Mouse (Mus musculus) heart, embryonic 12.5 days (tissue): ENCODE results near the gene Slc35a2. TPM values are rescaled to one million over a fixed set of nuclear protein-coding genes. Genes with fewer than 3 reads are reported as not detected.
A peak's percentile ranks its signal among the peaks of the same experiment; 100 is the strongest.

Source experiments
- ATAC-seq: fragments of 200-750 bp; cut with Nextera tagmentation; 2 replicates; pipeline ENCODE4 v1.8.0; 2017; ENCODE audit warnings: moderate TSS enrichment, moderate library complexity; ENCODE audit not compliant: insufficient number of reproducible peaks, low FRiP score
- H3K27ac ChIP-seq: fragments of 300-500 bp; sonication (generic); 2 replicates; pipeline ENCODE4 v1.5.1; 2016; ENCODE audit warnings: mild to moderate bottlenecking, moderate library complexity; ENCODE audit not compliant: poor library complexity, severe bottlenecking
- H3K27me3 ChIP-seq: fragments of 300-500 bp; sonication (generic); replicated peaks from 2 replicates; pipeline ENCODE4 v1.6.1; 2016; ENCODE audit warnings: mild to moderate bottlenecking, moderate library complexity
- H3K36me3 ChIP-seq: fragments of 300-500 bp; sonication (generic); 2 replicates; pipeline ENCODE4 v1.6.1; 2016; ENCODE audit warnings: mild to moderate bottlenecking, moderate library complexity
- H3K4me1 ChIP-seq: fragments of 300-500 bp; sonication (generic); replicated peaks from 2 replicates; pipeline ENCODE4 v1.6.1; 2016; ENCODE audit warnings: mild to moderate bottlenecking
- H3K4me2 ChIP-seq: fragments of 300-500 bp; sonication (generic); 2 replicates; pipeline ENCODE4 v1.6.1; 2016; ENCODE audit warnings: mild to moderate bottlenecking, moderate library complexity
- H3K4me3 ChIP-seq: fragments of 300-500 bp; sonication (generic); 2 replicates; pipeline ENCODE4 v1.5.1; 2016; ENCODE audit warnings: mild to moderate bottlenecking
- H3K9ac ChIP-seq: fragments of 300-500 bp; sonication (generic); 2 replicates; pipeline ENCODE4 v1.6.1; 2016; ENCODE audit warnings: mild to moderate bottlenecking, moderate library complexity
- H3K9me3 ChIP-seq: fragments of 300-500 bp; sonication (generic); replicated peaks from 2 replicates; pipeline ENCODE4 v1.6.1; 2016; ENCODE audit warnings: mild to moderate bottlenecking, moderate library complexity
- WGBS: fragments of 180-500 bp; shearing (Covaris S2); methylation state at CpG from one replicate; pipeline ENCODE4 v1.1.7; 2016; 5-methylcytosine and 5-hydroxymethylcytosine counted together
- polyA plus RNA-seq: library from polyadenylated mRNA; unstranded; fragments of >200 nt; fragmentation: Nextera tagmentation; extraction: Ambion mirVana; gene quantifications from 2 replicates; pipeline ENCODE4 v1.2.1, GENCODE M21; 2016

Gene Slc35a2
- polyA plus RNA-seq, 1 experiment from 2014 or later, result 25.9 TPM

- Histone ChIP-seq H3K27me3 (no peaks in the 10 kb centered on the region), H3K9ac (no peak overlapping the region)
Observed at GRCm38 (mm10) chrX:7865343-7865742, 18.5 kb upstream of the Slc35a2 start.

DNA sequence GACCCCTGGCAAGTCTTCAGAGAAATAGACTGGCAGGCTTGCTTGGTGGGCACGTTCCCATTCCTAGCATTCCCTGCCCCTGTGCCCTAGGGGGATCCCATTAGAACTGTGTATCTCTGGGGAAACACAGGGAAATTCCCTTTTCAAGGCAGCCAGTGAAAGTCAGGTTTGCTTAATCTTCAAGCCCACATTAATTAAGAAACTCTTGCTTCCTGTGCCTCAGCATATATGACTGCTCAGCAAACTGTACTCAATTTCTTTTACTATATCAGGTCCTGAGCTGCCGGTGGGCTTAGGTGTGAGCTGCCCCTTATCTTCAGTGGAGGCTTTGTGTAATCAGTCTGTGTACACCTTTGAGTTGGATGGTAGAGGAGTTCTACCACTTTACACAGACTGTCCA, 18.0 kb upstream of the Slc35a2 start:
- WGBS, result 58% methylated on average over 2 of the region's 2 CpGs
- H3K27me3 ChIP-seq, result no peaks in the 10 kb centered on the region
- peaks cover 18% of the 10 kb centered on the region for H3K36me3 ChIP-seq
- no peaks in the 10 kb centered on the region for H3K9me3 ChIP-seq
- no peak overlapping the region for H3K4me3 ChIP-seq
- H3K27ac ChIP-seq, result no peak overlapping the region
- no peaks in the 10 kb centered on the region for H3K4me1 ChIP-seq
- H3K9ac ChIP-seq, result no peak overlapping the region
- H3K4me2 ChIP-seq, result no peak overlapping the region
- ATAC-seq, result no peak

More at GRCm38 (mm10) chrX:7865343-7865742, 18.5 kb upstream of the Slc35a2 start:
- H3K4me1 ChIP-seq, result no peaks in the 10 kb centered on the region
- no peaks in the 10 kb centered on the region for H3K9me3 ChIP-seq
- H3K36me3 ChIP-seq, result peaks cover 18% of the 10 kb centered on the region
- H3K4me2 ChIP-seq, result no peak overlapping the region
- H3K4me3 ChIP-seq, result no peak overlapping the region
- H3K27ac ChIP-seq, result no peak overlapping the region
- no peak for ATAC-seq
- 64% methylated on average over 2 of the region's 2 CpGs for WGBS

- H3K4me3 ChIP-seq, result no peak overlapping the region
- H3K27me3 ChIP-seq, result no peaks in the 10 kb centered on the region
- H3K9ac ChIP-seq, result no peak overlapping the region
- H3K4me1 ChIP-seq, result no peaks in the 10 kb centered on the region
- no peak for ATAC-seq
- H3K36me3 ChIP-seq, result peaks cover 19% of the 10 kb centered on the region
- H3K9me3 ChIP-seq, result no peaks in the 10 kb centered on the region
- H3K4me2 ChIP-seq, result no peak overlapping the region
- WGBS, result 85% methylated on average over 1 of the region's 1 CpGs
- H3K27ac ChIP-seq, result no peak overlapping the region
Observed at GRCm38 (mm10) chrX:7867141-7867540, 16.7 kb upstream of the Slc35a2 start.

- Histone ChIP-seq H3K27ac (no peak overlapping the region), H3K27me3 (no peaks in the 10 kb centered on the region), H3K9me3 (no peaks in the 10 kb centered on the region), H3K36me3 (peaks cover 27% of the 10 kb centered on the region), H3K4me3 (no peak overlapping the region), H3K4me2 (no peak overlapping the region), H3K9ac (no peak overlapping the region), H3K4me1 (no peaks in the 10 kb centered on the region)
- no peak for ATAC-seq
- WGBS, result 45% methylated on average over 2 of the region's 2 CpGs
Observed at GRCm38 (mm10) chrX:7868506-7868905, 15.3 kb upstream of the Slc35a2 start.

DNA sequence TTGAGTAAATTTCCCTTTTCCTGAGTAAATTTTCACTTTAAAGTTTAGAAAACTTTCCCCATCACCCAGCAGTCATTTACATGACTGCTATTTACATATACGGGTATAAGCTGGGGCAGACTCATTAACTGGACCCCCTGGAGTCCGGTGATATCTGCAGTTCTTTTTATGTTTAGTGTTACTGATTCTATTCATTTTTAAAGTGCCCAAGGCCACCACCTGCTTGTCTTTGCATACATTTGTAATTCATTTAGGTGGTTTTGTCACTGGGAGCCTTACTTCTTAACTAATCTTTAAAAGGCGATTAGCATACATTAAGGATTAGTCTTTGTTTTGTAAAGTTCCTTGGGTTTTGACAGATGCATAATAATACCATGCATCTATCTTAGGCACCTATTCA, 14.0 kb upstream of the Slc35a2 start:
- no peak overlapping the region for H3K4me2 ChIP-seq
- peaks cover 35% of the 10 kb centered on the region for H3K36me3 ChIP-seq
- no peak overlapping the region for H3K27ac ChIP-seq
- no peaks in the 10 kb centered on the region for H3K4me1 ChIP-seq
- WGBS, result 53% methylated on average over 3 of the region's 3 CpGs
- no peak overlapping the region for H3K9ac ChIP-seq
- no peaks in the 10 kb centered on the region for H3K27me3 ChIP-seq
- H3K9me3 ChIP-seq, result no peaks in the 10 kb centered on the region
- no peak for ATAC-seq
- H3K4me3 ChIP-seq, result no peak overlapping the region

- peaks cover 16% of the 10 kb centered on the region for H3K36me3 ChIP-seq
- no peak within 1 kb of the TSS for H3K27ac ChIP-seq
- peaks cover 7% of the 10 kb centered on the region; the same call in 1 of the 2 replicates for H3K4me1 ChIP-seq
- ATAC-seq, result peak; percentile 88
- H3K4me3 ChIP-seq, result peak within 1 kb of the TSS; percentile 52
- H3K9ac ChIP-seq, result peak within 1 kb of the TSS; percentile 73
- H3K4me2 ChIP-seq, result peak within 1 kb of the TSS; percentile 91
- no peaks in the 10 kb centered on the region for H3K9me3 ChIP-seq
- 0 out of 2 replicates have a peak, but pooled peaks cover 6% of the 10 kb centered on the region for H3K27me3 ChIP-seq
- 19% methylated on average over 38 of the region's 38 CpGs for WGBS
Observed at GRCm38 (mm10) chrX:7878007-7878419, 5.8 kb upstream of the Slc35a2 start, which contains the start of gene Pim2. TSS of gene Pim2 (plus strand) at chrX:7878262.

DNA sequence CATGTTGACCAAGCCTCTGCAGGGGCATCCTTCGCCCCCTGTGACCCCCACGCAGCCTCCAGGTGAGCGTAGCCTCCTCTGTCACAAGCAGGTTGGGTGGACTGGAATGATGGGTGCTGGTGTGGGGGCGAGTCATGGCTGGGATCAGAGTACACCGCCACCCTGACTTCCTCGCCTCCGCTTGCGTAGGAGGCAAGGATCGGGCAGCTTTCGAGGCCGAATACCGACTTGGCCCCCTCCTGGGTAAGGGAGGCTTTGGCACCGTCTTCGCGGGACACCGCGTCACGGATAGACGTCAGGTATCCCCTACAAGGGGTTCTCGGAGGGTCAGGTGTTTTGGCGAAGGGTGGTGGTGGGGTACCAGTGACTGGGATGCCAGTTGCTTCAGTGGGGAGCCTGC, 5.3 kb upstream of the Slc35a2 start:
- 0 out of 2 replicates have a peak, but pooled peaks have one; percentile 13 for ATAC-seq
- H3K9ac ChIP-seq, result peak overlapping the region; percentile 73
- no peak overlapping the region for H3K27ac ChIP-seq
- H3K9me3 ChIP-seq, result no peaks in the 10 kb centered on the region
- H3K4me3 ChIP-seq, result peak overlapping the region; percentile 52
- H3K36me3 ChIP-seq, result peaks cover 14% of the 10 kb centered on the region
- 0 out of 2 replicates have a peak, but pooled peaks cover 6% of the 10 kb centered on the region for H3K27me3 ChIP-seq
- 17% methylated on average over 21 of the region's 21 CpGs for WGBS
- H3K4me2 ChIP-seq, result peak overlapping the region; percentile 91
- peaks cover 7% of the 10 kb centered on the region; the same call in 1 of the 2 replicates for H3K4me1 ChIP-seq

GRCm38 (mm10) chrX:7879819-7880218, 4.0 kb upstream of the Slc35a2 start:
- H3K9me3 ChIP-seq, result no peaks in the 10 kb centered on the region
- peaks cover 7% of the 10 kb centered on the region; the same call in 1 of the 2 replicates for H3K4me1 ChIP-seq
- H3K36me3 ChIP-seq, result peaks cover 6% of the 10 kb centered on the region
- H3K27me3 ChIP-seq, result 0 out of 2 replicates have a peak, but pooled peaks cover 6% of the 10 kb centered on the region
- H3K4me3 ChIP-seq, result peak overlapping the region; percentile 20; the same call in 1 of the 2 replicates
- no peak overlapping the region for H3K9ac ChIP-seq
- no peak overlapping the region for H3K27ac ChIP-seq
- WGBS, result 9% methylated on average over 11 of the region's 11 CpGs
- 0 out of 2 replicates have a peak, but pooled peaks have one; percentile 13 for ATAC-seq
- H3K4me2 ChIP-seq, result peak overlapping the region; percentile 56

DNA sequence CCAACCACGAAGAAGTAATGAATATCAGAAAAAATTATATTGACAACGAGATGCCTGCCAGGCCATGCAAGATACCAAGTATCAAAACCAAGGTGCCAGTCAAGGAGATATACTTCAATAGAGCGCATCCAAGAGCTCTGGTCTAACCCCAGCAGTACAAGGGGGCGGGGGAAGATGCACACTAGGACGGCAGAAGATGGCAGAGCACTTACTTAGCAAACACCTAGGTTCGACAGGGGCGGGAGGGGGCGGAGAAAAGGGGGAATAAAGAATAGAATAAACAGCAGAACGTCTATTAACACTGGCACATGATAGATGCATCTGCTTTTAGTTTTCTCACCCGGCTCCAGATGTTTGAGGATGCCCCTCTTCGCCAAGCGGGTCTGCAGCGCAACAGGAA, 14.4 kb downstream of the Slc35a2 start:
- Histone ChIP-seq H3K9ac (peak overlapping the region; percentile 68), H3K27ac (no peak overlapping the region), H3K4me1 (peaks cover 5% of the 10 kb centered on the region; the same call in 1 of the 2 replicates), H3K4me3 (peak overlapping the region; percentile 70), H3K36me3 (peaks cover 25% of the 10 kb centered on the region), H3K4me2 (peak overlapping the region; percentile 75), H3K27me3 (no peaks in the 10 kb centered on the region), H3K9me3 (no peaks in the 10 kb centered on the region)
- no peak for ATAC-seq
- 30% methylated on average over 13 of the region's 13 CpGs for WGBS

DNA sequence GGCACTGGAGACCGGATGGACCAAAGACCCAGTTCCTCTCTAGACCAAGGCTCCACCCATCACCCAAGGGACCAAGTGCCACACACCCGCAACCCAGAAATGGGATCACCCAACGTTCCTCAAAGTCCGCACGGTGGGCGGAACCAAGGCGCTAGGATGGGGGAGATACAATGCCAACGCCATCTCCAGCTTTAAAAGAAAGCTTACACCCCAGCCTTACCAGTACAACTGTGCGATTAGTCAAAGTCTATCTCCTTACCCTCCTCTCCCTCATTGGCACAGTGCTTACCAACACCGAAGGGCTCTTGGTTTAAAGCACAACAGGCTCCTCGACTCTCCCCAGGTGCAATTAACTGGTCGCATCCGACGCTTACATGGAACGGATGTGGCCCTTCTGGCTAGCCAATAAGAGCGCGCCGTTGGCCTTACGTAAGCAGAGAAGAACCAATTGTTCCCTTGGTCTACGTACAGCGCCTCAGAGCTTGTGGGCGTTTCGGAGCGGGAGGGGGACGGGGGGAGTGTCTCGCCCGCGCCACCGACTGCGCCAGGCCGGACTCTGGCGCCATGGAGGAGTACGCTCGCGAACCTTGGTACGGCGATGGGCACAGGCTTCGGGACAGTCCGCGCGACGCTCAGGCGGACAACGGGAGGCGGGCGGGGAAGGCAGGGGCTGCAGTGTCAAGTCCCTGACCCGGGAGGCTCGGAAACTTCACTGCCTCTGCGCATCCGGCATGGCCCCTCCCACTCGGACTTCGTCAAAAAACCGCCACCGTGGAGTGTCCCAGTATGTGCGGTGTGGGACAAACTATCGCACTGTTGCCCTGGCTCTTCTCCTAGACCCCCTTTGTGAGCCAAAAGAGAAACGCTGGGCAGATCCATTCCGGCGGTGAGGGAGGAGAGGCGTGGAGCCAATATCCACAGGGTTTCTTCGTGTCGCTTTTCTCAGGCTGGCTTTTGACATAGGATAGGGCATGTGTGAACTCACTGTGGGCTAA, 15.3 kb downstream of the Slc35a2 start, which contains the start of the genes Pqbp1 and Timm17b:
TSS of gene Pqbp1 (minus strand) at position 390 of the 995 bp plus-strand sequence.
TSS of gene Timm17b (plus strand) at position 478 of the 995 bp plus-strand sequence.
- Histone ChIP-seq H3K27ac (peak within 1 kb of the TSS; percentile 86), H3K4me1 (peaks cover 5% of the 10 kb centered on the region; the same call in 1 of the 2 replicates), H3K9ac (peak within 1 kb of the TSS; percentile 68), H3K27me3 (no peaks in the 10 kb centered on the region), H3K4me3 (peak within 1 kb of the TSS; percentile 70), H3K9me3 (no peaks in the 10 kb centered on the region), H3K4me2 (peak within 1 kb of the TSS; percentile 75), H3K36me3 (peaks cover 26% of the 10 kb centered on the region)
- WGBS, result 9% methylated on average over 58 of the region's 62 CpGs
- ATAC-seq, result peak; percentile 99

- H3K36me3 ChIP-seq, result peaks cover 21% of the 10 kb centered on the region
- no peaks in the 10 kb centered on the region for H3K4me1 ChIP-seq
- no peak overlapping the region for H3K9ac ChIP-seq
- no peak for ATAC-seq
- H3K27ac ChIP-seq, result no peak overlapping the region
- no peaks in the 10 kb centered on the region for H3K9me3 ChIP-seq
- 87% methylated on average over 5 of the region's 5 CpGs for WGBS
- no peaks in the 10 kb centered on the region for H3K27me3 ChIP-seq
- no peak overlapping the region for H3K4me2 ChIP-seq
- no peak overlapping the region for H3K4me3 ChIP-seq
Observed at GRCm38 (mm10) chrX:7904441-7904840, 20.6 kb downstream of the Slc35a2 start.
